Mouse (Mus musculus) C2C12 (cell line): Measurements from ENCODE around the gene Echdc3.

Experiments used
- CEBPB ChIP-seq: IDR thresholded peaks from one replicate; pipeline ENCODE4 v1.6.1; 2011; ENCODE audit warnings: low read depth, mild to moderate bottlenecking, control low read depth, moderate library complexity
- CTCF ChIP-seq: IDR thresholded peaks from one replicate; pipeline ENCODE4 v1.5.1; 2011; ENCODE audit not compliant: control insufficient read depth, insufficient read depth, insufficient read length
- MAX ChIP-seq: IDR thresholded peaks from one replicate; pipeline ENCODE4 v1.6.1; 2011; ENCODE audit warnings: mild to moderate bottlenecking, control low read depth
- MYOG ChIP-seq: IDR thresholded peaks from one replicate; pipeline ENCODE4 v1.6.1; 2011; ENCODE audit not compliant: control insufficient read depth, insufficient read length; ENCODE audit errors: extremely low read depth
- USF1 ChIP-seq: IDR thresholded peaks from one replicate; pipeline ENCODE4 v1.6.1; 2011; ENCODE audit warnings: low read depth, mild to moderate bottlenecking, control low read depth, moderate library complexity

GRCm38 (mm10) chr2:6157208-6157607 lies 55.6 kb downstream of the Echdc3 start:
- TF ChIP-seq MYOG (no peak), MAX (no peak), CTCF (no peak), USF1 (no peak), CEBPB (no peak)
